ENCODE assay signal across 12 mouse cellular contexts in the genomic region with DNA sequence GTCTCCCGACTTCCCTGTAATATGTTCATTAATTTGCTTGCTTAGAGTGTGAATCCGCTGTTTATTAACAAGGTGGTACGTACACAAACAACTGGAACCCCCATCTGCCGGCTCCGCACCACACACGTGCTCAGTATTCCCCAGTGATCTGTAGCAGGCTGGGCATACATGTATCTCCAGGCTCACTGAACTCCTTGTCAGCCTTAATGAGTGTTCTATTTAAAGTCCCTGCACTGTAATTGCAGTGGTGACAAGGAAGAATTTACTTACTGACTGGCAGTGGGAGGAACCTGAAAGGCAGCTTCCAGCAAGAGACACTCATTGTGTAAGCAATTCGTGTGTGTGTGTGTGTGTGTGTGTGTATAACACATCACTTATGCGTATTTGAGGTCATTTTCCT.
DNase-seq lines count a peak whose midpoint lies in the region; ATAC-seq and TF ChIP-seq lines count a peak whose summit lies in the region.
"Had no signal": no experiment of that assay in that cellular context is flagged by ENCODE, and none has a peak within 500 bp of the region (broad histone marks: within the 10 kb centered on the region; RNA-seq: fewer than 3 reads in every experiment).

No protein-coding gene starts in this region.

- H3K27me3 ChIP-seq in heart, embryonic 15.5 days: no peaks in the 10 kb centered on the region
- no peaks in the 10 kb centered on the region for H3K27me3 ChIP-seq in forebrain, embryonic 12.5 days
- no peaks in the 10 kb centered on the region for H3K27me3 ChIP-seq in forebrain, embryonic 16.5 days (replicated peaks; ENCODE audit: control insufficient read depth, insufficient read depth, low read length)
- H3K27me3 ChIP-seq in hindbrain, postnatal 0 days (ENCODE audit: insufficient read depth, low read length): no peaks in the 10 kb centered on the region
- no peaks in the 10 kb centered on the region for H3K27me3 ChIP-seq in liver, embryonic 11.5 days (replicated peaks; ENCODE audit: control insufficient read depth, insufficient read depth, low read length)
- H3K27me3 ChIP-seq: CH12.LX; embryonic facial prominence, embryonic 13.5 days; liver, embryonic 13.5 days had no signal

- H3K36me3 ChIP-seq in heart, embryonic 15.5 days: no peaks in the 10 kb centered on the region
- no peaks in the 10 kb centered on the region for H3K36me3 ChIP-seq in forebrain, embryonic 12.5 days (replicated peaks)
- no peaks in the 10 kb centered on the region for H3K36me3 ChIP-seq in forebrain, embryonic 16.5 days (ENCODE audit: control insufficient read depth, insufficient read depth)
- H3K36me3 ChIP-seq in hindbrain, postnatal 0 days (ENCODE audit: insufficient read depth, low read length): no peaks in the 10 kb centered on the region
- no peaks in the 10 kb centered on the region for H3K36me3 ChIP-seq in liver, embryonic 11.5 days (ENCODE audit: control insufficient read depth, insufficient read depth, low read length)
- H3K36me3 ChIP-seq: embryonic facial prominence, embryonic 13.5 days; liver, embryonic 13.5 days had no signal

- peak; percentile 84; the same call in 1 of the 2 replicates for ATAC-seq in heart, embryonic 15.5 days (replicated peaks; ENCODE audit: insufficient number of reproducible peaks, insufficient read depth, low FRiP score, low read depth)
- peak; percentile 90; the same call in 1 of the 2 replicates for ATAC-seq in forebrain, embryonic 12.5 days (ENCODE audit: low FRiP score)
- peak; percentile 90 for ATAC-seq in forebrain, embryonic 16.5 days
- peak; percentile 70 for ATAC-seq in hindbrain, postnatal 0 days
- no peak for ATAC-seq in liver, embryonic 11.5 days (replicated peaks; ENCODE audit: low FRiP score)

- no peak overlapping the region for H3K9ac ChIP-seq in heart, embryonic 15.5 days
- H3K9ac ChIP-seq in forebrain, embryonic 12.5 days: no peak overlapping the region
- no peak overlapping the region for H3K9ac ChIP-seq in forebrain, embryonic 16.5 days (replicated peaks; ENCODE audit: low read depth, low read length)
- no peak overlapping the region for H3K9ac ChIP-seq in hindbrain, postnatal 0 days (replicated peaks; ENCODE audit: low read length)
- no peak overlapping the region for H3K9ac ChIP-seq in liver, embryonic 11.5 days (ENCODE audit: low read depth, low read length)
- H3K9ac ChIP-seq: embryonic facial prominence, embryonic 13.5 days; liver, embryonic 13.5 days had no signal

- intact Hi-C loops in heart, postnatal 14 days (cut with DNase I): no loop called here

- WGBS in heart, embryonic 15.5 days: 42% methylated on average over 8 of the region's 8 CpGs
- 67% methylated on average over 8 of the region's 8 CpGs for WGBS in forebrain, embryonic 12.5 days
- WGBS in forebrain, embryonic 16.5 days: 52% methylated on average over 8 of the region's 8 CpGs
- WGBS in hindbrain, postnatal 0 days: 57% methylated on average over 8 of the region's 8 CpGs
- 81% methylated on average over 8 of the region's 8 CpGs for WGBS in liver, embryonic 11.5 days

- no peaks in the 10 kb centered on the region for H3K9me3 ChIP-seq in heart, embryonic 15.5 days (replicated peaks)
- no peaks in the 10 kb centered on the region for H3K9me3 ChIP-seq in forebrain, embryonic 12.5 days
- no peaks in the 10 kb centered on the region for H3K9me3 ChIP-seq in forebrain, embryonic 16.5 days (ENCODE audit: control insufficient read depth, low read length)
- H3K9me3 ChIP-seq in hindbrain, postnatal 0 days (ENCODE audit: low read length): no peaks in the 10 kb centered on the region
- no peaks in the 10 kb centered on the region for H3K9me3 ChIP-seq in liver, embryonic 11.5 days (ENCODE audit: control insufficient read depth, low read length)
- H3K9me3 ChIP-seq: embryonic facial prominence, embryonic 13.5 days; liver, embryonic 13.5 days had no signal

- peak overlapping the region; percentile 55 for H3K4me2 ChIP-seq in heart, embryonic 15.5 days
- H3K4me2 ChIP-seq in forebrain, embryonic 12.5 days: no peak overlapping the region
- H3K4me2 ChIP-seq in forebrain, embryonic 16.5 days (ENCODE audit: low read length): no peak overlapping the region
- H3K4me2 ChIP-seq in hindbrain, postnatal 0 days (ENCODE audit: low read depth, low read length): no peak overlapping the region
- H3K4me2 ChIP-seq in liver, embryonic 11.5 days: no peak overlapping the region
- H3K4me2 ChIP-seq: embryonic facial prominence, embryonic 13.5 days; liver, embryonic 13.5 days had no signal

- no peak for TF ChIP-seq CTCF in hindbrain, postnatal 0 days (IDR thresholded peaks at IDR 0.05; ENCODE audit: low read depth)

- no peak for DNase-seq in heart, postnatal 14 days
- peak; percentile 43 for DNase-seq in hindbrain, postnatal 0 days (ENCODE audit: low spot score)
- no peak for DNase-seq in liver, embryonic 11.5 days (ENCODE audit: low spot score)
- DNase-seq in testis, postnatal 10 days (ENCODE audit: low spot score): no peak
- DNase-seq: cerebellum, postnatal 14 days; kidney, adult 2 months; liver, embryonic 13.5 days had no signal

- H3K4me3 ChIP-seq in heart, embryonic 15.5 days: peak overlapping the region; percentile 24
- no peak overlapping the region for H3K4me3 ChIP-seq in forebrain, embryonic 12.5 days (replicated peaks)
- no peak overlapping the region for H3K4me3 ChIP-seq in forebrain, embryonic 16.5 days (replicated peaks; ENCODE audit: low read length)
- no peak overlapping the region for H3K4me3 ChIP-seq in hindbrain, postnatal 0 days (ENCODE audit: low read length)
- no peak overlapping the region for H3K4me3 ChIP-seq in liver, embryonic 11.5 days (ENCODE audit: low read depth, low read length)
- H3K4me3 ChIP-seq: embryonic facial prominence, embryonic 13.5 days; liver, embryonic 13.5 days had no signal

- peak overlapping the region; percentile 81 for H3K27ac ChIP-seq in heart, embryonic 15.5 days
- H3K27ac ChIP-seq in forebrain, embryonic 12.5 days: no peak overlapping the region
- H3K27ac ChIP-seq in forebrain, embryonic 16.5 days (ENCODE audit: low read length): no peak overlapping the region
- H3K27ac ChIP-seq in hindbrain, postnatal 0 days: no peak overlapping the region
- no peak overlapping the region for H3K27ac ChIP-seq in liver, embryonic 11.5 days (ENCODE audit: low read depth, low read length)
- H3K27ac ChIP-seq: embryonic facial prominence, embryonic 13.5 days; liver, embryonic 13.5 days had no signal

- H3K4me1 ChIP-seq in heart, embryonic 15.5 days (replicated peaks): peaks cover 12% of the 10 kb centered on the region
- H3K4me1 ChIP-seq in forebrain, embryonic 12.5 days: peaks cover 6% of the 10 kb centered on the region
- H3K4me1 ChIP-seq in forebrain, embryonic 16.5 days (replicated peaks; ENCODE audit: control insufficient read depth, insufficient read depth, low read length): no peaks in the 10 kb centered on the region
- 0 out of 2 replicates have a peak, but pooled peaks cover 2% of the 10 kb centered on the region for H3K4me1 ChIP-seq in hindbrain, postnatal 0 days (ENCODE audit: insufficient read depth, low read length)
- H3K4me1 ChIP-seq in liver, embryonic 11.5 days (replicated peaks; ENCODE audit: control insufficient read depth, insufficient read depth, low read length): no peaks in the 10 kb centered on the region
- H3K4me1 ChIP-seq: embryonic facial prominence, embryonic 13.5 days; liver, embryonic 13.5 days had no signal
